Mouse (Mus musculus) embryonic facial prominence, embryonic 14.5 days (tissue): ENCODE results near the gene Epb41. TPM values are rescaled to one million over a fixed set of nuclear protein-coding genes. Genes with fewer than 3 reads are reported as not detected.

Source experiments
- ATAC-seq: fragments of 200-750 bp; cut with Nextera tagmentation; 2 replicates; pipeline ENCODE4 v1.8.0; 2017; ENCODE audit warnings: low read depth, moderate number of reproducible peaks, moderate TSS enrichment
- DNase-seq: peaks from one replicate; pipeline ENCODE4 v3.0.0-alpha.2; 2015; ENCODE audit warnings: low spot score
- H3K27ac ChIP-seq: fragments of 300-500 bp; sonication (generic); replicated peaks from 2 replicates; pipeline ENCODE4 v1.5.1; 2014; ENCODE audit warnings: low read depth, mild to moderate bottlenecking, low read length, moderate library complexity
- H3K27me3 ChIP-seq: fragments of 300-500 bp; sonication (generic); replicated peaks from 2 replicates; pipeline ENCODE4 v1.6.1; 2014; ENCODE audit warnings: low read length; ENCODE audit not compliant: control insufficient read depth, insufficient read depth
- H3K36me3 ChIP-seq: fragments of 300-500 bp; sonication (generic); 2 replicates; pipeline ENCODE4 v1.6.1; 2014; ENCODE audit warnings: low read length, mixed read lengths; ENCODE audit not compliant: control insufficient read depth, insufficient read depth
- H3K4me1 ChIP-seq: fragments of 300-500 bp; sonication (generic); 2 replicates; pipeline ENCODE4 v1.6.1; 2014; ENCODE audit warnings: antibody characterized with exemption, low read length; ENCODE audit not compliant: control insufficient read depth, insufficient read depth
- H3K4me2 ChIP-seq: fragments of 300-500 bp; sonication (generic); 2 replicates; pipeline ENCODE4 v1.6.1; 2014; ENCODE audit warnings: low read depth, mild to moderate bottlenecking, low read length, moderate library complexity, mixed read lengths
- H3K4me3 ChIP-seq: fragments of 300-500 bp; sonication (generic); 2 replicates; pipeline ENCODE4 v1.5.1; 2014; ENCODE audit warnings: low read depth, mild to moderate bottlenecking, low read length
- H3K9ac ChIP-seq: fragments of 300-500 bp; sonication (generic); 2 replicates; pipeline ENCODE4 v1.6.1; 2014; ENCODE audit warnings: low read depth, mild to moderate bottlenecking, low read length, moderate library complexity, mixed read lengths
- H3K9me3 ChIP-seq: fragments of 300-500 bp; sonication (generic); 2 replicates; pipeline ENCODE4 v1.6.1; 2016; ENCODE audit warnings: low read length; ENCODE audit not compliant: control insufficient read depth
- WGBS: fragments of 180-500 bp; shearing (Covaris S2); extraction: QIAGEN DNeasy Blood & Tissue Kit; methylation state at CpG from one replicate; pipeline ENCODE4 v1.1.7; 2014; 5-methylcytosine and 5-hydroxymethylcytosine counted together
- polyA plus RNA-seq: library from polyadenylated mRNA; unstranded; fragments of >200 nt; fragmentation: Nextera tagmentation; extraction: Ambion mirVana; gene quantifications from 2 replicates; pipeline ENCODE4 v1.2.1, GENCODE M21; 2014

Epb41 gene
- polyA plus RNA-seq, 1 experiment from 2014 or later = 65.1 TPM

DNA sequence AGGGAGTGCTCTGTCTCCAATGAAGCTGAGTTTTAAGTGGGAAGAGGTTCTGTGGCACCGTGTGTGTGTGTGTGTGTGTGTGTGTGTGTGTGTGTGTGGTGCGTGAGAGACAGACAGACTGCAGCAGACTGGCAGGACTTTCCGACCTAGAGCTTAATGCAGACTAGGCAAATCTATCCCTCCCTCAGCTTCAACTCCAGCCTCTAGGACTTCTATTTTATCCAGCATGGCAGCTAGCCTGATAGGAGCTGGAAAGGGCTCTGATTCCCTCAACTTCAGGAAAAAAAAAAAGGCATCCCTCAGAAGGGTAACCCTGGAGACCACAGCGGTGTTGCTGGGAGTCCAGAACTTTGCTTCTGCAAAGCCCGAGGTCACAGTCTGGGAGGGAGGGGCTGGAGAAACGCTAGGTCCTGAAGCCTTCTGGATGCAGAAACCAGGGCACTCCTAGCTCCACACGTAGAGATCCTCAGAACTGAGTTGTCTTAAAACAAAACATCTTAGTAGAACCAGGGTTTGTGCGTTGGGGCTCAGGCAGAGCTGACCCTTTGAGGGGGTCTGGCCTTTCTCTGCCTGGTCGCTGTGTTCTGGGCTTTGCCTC lies 161.0 kb downstream of the Epb41 start:
- Histone ChIP-seq H3K4me1 (peaks cover 50% of the 10 kb centered on the region), H3K9ac (no peak overlapping the region; the same call in 1 of the 2 replicates), H3K4me3 (no peak overlapping the region), H3K27ac (no peak overlapping the region), H3K36me3 (no peaks in the 10 kb centered on the region), H3K4me2 (peak overlapping the region; percentile 18; the same call in 1 of the 2 replicates), H3K9me3 (no peaks in the 10 kb centered on the region), H3K27me3 (peaks cover 32% of the 10 kb centered on the region)
- ATAC-seq (no peak), DNase-seq (no peak)
- 14% methylated on average over 9 of the region's 9 CpGs for WGBS

DNA sequence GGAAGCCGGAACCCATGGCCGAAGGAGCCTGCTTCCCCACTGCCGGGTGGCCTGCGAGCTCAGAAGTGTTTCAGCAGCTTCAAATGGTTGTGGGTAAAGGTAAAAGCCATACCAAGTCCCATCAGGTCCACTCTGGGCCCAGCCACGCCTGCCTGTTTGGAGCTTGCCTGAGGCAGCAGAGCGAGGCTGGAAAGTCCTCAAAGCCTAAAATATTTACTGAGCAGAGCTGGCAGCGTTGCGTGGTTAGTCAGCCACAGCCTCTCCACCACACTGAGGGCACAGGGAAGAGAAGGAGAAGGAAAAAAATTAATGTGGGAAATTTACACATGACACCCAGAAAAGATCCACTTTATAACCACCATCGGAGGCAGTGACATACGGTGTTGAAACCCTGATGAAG lies 161.6 kb downstream of the Epb41 start:
- Histone ChIP-seq H3K4me3 (no peak overlapping the region), H3K9me3 (no peaks in the 10 kb centered on the region), H3K36me3 (no peaks in the 10 kb centered on the region), H3K27me3 (peaks cover 32% of the 10 kb centered on the region), H3K9ac (no peak overlapping the region), H3K4me1 (peaks cover 44% of the 10 kb centered on the region), H3K4me2 (no peak overlapping the region), H3K27ac (no peak overlapping the region)
- 46% methylated on average over 10 of the region's 10 CpGs for WGBS
- DNase-seq (no peak), ATAC-seq (no peak)

DNA sequence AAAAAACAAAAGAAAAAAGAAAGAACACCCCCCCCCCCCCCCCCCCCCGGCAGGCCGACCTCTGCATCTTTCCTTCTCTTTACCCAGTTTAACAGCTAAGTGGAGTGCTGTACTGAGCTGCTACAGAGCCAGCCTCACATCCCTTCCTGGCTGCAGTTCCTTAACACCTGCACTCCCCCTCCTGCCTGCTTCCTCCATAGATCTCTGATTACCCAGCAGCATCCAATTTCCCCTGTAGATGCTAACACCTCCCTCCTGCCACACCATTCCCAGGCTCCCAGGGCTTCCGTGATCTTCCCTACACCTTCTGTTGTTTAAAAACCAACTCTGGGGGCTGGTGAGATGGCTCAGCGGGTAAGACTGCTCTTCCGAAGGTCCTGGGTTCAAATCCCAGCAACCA lies 163.6 kb downstream of the Epb41 start:
- Histone ChIP-seq H3K36me3 (no peaks in the 10 kb centered on the region), H3K4me3 (no peak overlapping the region), H3K4me1 (peaks cover 37% of the 10 kb centered on the region), H3K27me3 (peaks cover 28% of the 10 kb centered on the region), H3K27ac (no peak overlapping the region), H3K4me2 (no peak overlapping the region), H3K9me3 (no peaks in the 10 kb centered on the region), H3K9ac (no peak overlapping the region)
- no peak for DNase-seq
- ATAC-seq = no peak
- WGBS = 52% methylated on average over 3 of the region's 5 CpGs

DNA sequence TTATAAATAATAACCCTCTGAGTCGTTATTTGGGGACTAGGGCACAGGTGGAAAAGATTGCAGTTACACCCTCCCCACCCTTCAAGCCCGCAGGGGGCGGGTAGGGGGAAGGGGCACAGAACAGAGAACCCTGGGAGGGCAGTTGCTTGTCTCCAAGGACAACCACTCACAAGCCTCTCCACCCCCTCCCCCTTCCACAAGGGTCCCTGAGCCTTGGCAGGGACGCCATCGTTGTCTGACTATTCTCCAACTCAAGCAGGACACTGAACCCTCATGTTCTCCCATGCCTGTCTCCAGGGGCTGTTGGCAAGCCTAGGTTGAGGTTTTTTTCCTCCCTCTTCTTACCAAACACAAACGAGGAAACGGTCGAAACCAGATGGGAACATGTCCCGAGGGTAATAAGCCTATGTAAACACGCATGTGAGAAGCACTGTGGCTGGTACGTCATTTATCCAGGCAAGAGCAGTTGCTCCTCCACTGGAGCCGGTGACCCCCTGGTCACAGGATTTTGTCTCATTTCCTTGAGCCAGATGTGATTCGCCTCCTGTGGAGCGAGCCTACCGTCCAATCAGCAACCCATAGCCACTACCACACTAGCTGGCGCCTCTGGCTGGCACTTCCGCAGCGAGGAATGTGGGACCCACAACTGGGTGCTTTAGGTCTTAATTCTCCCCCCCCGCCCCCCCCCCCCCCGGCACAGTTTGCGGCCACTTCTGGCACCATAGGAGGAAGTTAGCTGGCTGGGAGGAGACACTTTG lies 164.7 kb downstream of the Epb41 start:
- peak; percentile 37; the same call in 1 of the 2 replicates for ATAC-seq
- H3K4me1 ChIP-seq = peaks cover 31% of the 10 kb centered on the region
- 4% methylated on average over 20 of the region's 21 CpGs for WGBS
- no peak overlapping the region for H3K4me3 ChIP-seq
- peak overlapping the region; percentile 4; the same call in 1 of the 2 replicates for H3K27ac ChIP-seq
- no peaks in the 10 kb centered on the region for H3K9me3 ChIP-seq
- H3K27me3 ChIP-seq = peaks cover 17% of the 10 kb centered on the region
- H3K36me3 ChIP-seq = peaks cover 8% of the 10 kb centered on the region; the same call in 1 of the 2 replicates
- no peak overlapping the region for H3K9ac ChIP-seq
- peak overlapping the region; percentile 36 for H3K4me2 ChIP-seq
- peak; percentile 84 for DNase-seq

DNA sequence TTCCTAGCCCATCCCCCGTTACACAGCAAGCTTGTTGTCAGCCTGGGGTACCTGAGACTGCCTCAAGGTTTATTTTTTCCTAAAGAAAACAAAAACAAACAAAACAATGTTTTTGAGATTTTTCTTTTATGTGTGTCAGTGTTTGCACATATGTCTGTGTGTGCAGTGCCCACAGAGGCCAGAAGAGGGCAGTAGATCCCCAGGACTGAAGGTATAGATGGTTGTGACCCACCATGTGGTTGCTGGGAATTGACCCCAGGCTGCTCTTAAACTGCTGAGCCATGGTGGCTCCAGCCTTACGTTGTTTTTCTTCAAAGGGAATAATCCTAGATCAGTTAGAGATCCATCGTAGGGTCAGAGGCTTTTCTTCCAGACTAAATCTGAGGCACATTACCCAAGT lies 167.2 kb downstream of the Epb41 start:
- Histone ChIP-seq H3K4me3 (no peak overlapping the region), H3K4me2 (no peak overlapping the region), H3K9me3 (no peaks in the 10 kb centered on the region), H3K27me3 (peaks cover 1% of the 10 kb centered on the region), H3K27ac (no peak overlapping the region), H3K4me1 (peaks cover 10% of the 10 kb centered on the region; the same call in 1 of the 2 replicates), H3K36me3 (peaks cover 20% of the 10 kb centered on the region), H3K9ac (no peak overlapping the region)
- no peak for DNase-seq
- no peak for ATAC-seq
- WGBS = 88% methylated on average over 3 of the region's 3 CpGs

DNA sequence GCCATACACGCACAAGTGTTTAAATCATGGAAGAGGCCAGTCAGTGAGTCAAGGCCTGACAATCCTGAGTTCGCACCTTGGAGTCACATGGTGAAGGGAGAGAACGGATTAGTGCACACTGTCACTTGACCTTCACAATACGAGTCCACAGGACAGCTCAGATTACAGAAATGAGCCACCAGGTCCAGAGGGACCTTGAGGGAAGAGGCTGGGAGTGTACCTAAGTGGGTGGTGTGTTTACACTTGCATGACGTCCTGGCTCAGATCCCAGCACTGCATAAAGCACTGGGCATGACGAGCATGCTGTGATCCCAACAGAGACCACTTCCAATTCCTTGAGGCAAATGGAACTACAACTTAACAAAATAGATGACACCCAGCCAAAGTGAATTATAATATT lies 168.7 kb downstream of the Epb41 start:
- DNase-seq (peak; percentile 38), ATAC-seq (no peak)
- H3K27ac ChIP-seq = no peak overlapping the region
- peaks cover 10% of the 10 kb centered on the region; the same call in 1 of the 2 replicates for H3K4me1 ChIP-seq
- no peak overlapping the region for H3K9ac ChIP-seq
- peaks cover 33% of the 10 kb centered on the region for H3K36me3 ChIP-seq
- H3K4me3 ChIP-seq = no peak overlapping the region
- no peaks in the 10 kb centered on the region for H3K27me3 ChIP-seq
- 59% methylated on average over 6 of the region's 6 CpGs for WGBS
- no peaks in the 10 kb centered on the region for H3K9me3 ChIP-seq
- H3K4me2 ChIP-seq = no peak overlapping the region

DNA sequence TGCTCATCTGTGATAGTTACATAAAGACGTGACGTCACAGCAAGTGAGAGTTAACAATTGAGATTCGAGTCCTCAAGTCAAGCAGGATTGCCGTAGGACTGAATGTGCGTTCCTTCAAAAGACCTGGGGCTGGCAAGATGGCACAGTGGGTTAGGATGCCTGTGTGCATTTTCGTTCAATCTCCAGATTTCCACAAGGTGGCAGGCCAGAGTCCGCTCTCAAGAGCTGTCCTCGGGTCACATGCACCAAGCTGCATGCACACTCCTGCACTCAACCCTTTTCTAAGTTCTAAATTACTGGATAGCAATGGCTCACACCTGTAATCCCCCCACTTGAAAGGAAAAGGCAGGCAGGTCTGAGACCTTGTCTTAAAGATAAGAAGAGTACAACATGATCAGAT lies 170.6 kb downstream of the Epb41 start:
- DNase-seq (peak; percentile 41), ATAC-seq (0 out of 2 replicates have a peak, but pooled peaks have one; percentile 26)
- Histone ChIP-seq H3K4me2 (no peak overlapping the region), H3K36me3 (peaks cover 52% of the 10 kb centered on the region), H3K27me3 (no peaks in the 10 kb centered on the region), H3K4me1 (no peaks in the 10 kb centered on the region), H3K9me3 (no peaks in the 10 kb centered on the region), H3K4me3 (no peak overlapping the region), H3K27ac (no peak overlapping the region), H3K9ac (no peak overlapping the region)
- 57% methylated on average over 8 of the region's 8 CpGs for WGBS

DNA sequence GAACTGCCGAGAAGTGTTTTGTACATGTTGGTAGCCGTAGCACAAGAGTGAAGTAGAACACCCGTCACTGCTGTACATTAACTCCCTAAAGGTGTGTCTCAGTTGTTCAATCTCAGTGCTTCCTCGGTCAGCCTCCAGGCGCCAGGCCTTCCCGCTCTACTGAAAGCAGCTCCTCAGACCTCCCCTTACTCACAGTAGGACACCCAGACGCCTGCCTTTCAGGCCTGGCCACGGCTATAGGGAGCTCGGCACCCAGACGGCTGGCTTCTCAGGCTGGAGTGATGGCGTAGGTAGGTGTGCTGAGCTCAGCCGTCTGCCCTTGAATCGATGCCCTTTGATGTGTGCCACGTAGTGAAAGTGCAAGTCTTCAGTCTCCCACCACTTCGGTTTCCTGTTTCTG lies 174.0 kb downstream of the Epb41 start:
- no peak for DNase-seq
- H3K36me3 ChIP-seq = peaks cover 76% of the 10 kb centered on the region
- 91% methylated on average over 15 of the region's 15 CpGs for WGBS

More for the DNA sequence above, 174.0 kb downstream of the Epb41 start:
- H3K4me1 ChIP-seq = no peaks in the 10 kb centered on the region
- ATAC-seq = no peak
- no peak overlapping the region for H3K4me3 ChIP-seq
- H3K27ac ChIP-seq = no peak overlapping the region
- H3K9ac ChIP-seq = no peak overlapping the region
- H3K27me3 ChIP-seq = no peaks in the 10 kb centered on the region
- no peak overlapping the region for H3K4me2 ChIP-seq
- H3K9me3 ChIP-seq = no peaks in the 10 kb centered on the region
